Mouse (Mus musculus): ENCODE data around the gene Hsp90aa1.

DNA sequence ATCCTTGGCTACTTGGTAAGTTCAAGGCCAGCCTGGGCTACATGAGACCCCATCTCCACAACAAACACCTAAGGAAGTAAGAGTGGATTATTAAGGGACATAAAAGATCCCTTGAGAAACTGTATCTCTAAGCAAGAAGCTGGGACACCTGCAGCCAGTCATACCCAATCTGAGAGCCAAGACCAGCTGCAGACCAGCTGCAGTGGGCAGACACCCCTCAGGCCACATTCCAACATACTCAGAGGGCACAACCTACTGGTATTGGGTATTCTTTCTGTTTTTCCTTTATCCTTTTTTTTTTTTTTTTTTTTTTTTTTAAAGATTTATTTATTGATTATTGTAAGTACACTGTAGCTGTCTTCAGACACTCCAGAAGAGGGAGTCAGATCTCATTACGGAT, 18.9 kb downstream of the Hsp90aa1 start:
- no peak for TF ChIP-seq CTCF (IDR thresholded peaks at IDR 0.05; ENCODE audit: low read depth, low read length)
- no peak for TF ChIP-seq POLR2A (IDR thresholded peaks at IDR 0.05; ENCODE audit: extremely low read depth, insufficient read depth, low read length)

Data from liver, adult 2 months (tissue).